Mouse (Mus musculus) erythroblast, embryonic 14.5 days (primary cell): ENCODE measurements around the gene Wnt3a.
"Not testable (repeated sequence)": the region's sequence is repeated elsewhere in the genome, so short reads cannot be mapped to it uniquely, and the experiment has no call there.

Experiments
- GATA1 ChIP-seq: IDR thresholded peaks from 2 replicates; pipeline ENCODE4 v1.6.1; 2012; ENCODE audit warnings: low read length, inconsistent platforms, mixed read lengths
- TAL1 ChIP-seq: IDR thresholded peaks from 3 replicates; pipeline ENCODE4 v1.6.1; 2012; ENCODE audit warnings: low read length, inconsistent platforms, mixed read lengths

DNA sequence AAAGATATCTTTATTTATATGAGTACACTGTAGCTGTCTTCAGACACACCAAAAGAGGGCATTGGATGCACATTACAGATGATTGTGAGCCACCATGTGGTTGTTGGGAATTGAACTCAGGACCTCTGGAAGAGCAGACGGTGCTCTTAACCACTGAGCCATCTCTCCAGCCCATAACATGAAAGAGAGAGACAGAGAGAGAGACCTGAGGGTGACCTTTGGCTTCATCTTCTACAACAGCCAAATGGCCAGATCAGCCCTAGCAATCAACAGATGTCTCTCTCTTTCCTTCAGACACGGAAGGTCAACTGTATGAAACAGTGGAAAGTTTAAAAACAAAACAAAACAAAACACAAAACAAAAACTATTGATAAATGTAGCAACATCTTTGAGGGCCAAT is 10.5 kb upstream of the Wnt3a start:
- TF ChIP-seq GATA1, TAL1: not testable (repeated sequence)
